Mouse (Mus musculus) stomach, embryonic 15.5 days (tissue): ENCODE measurements around the gene Prps2. TPM values are rescaled to one million over a fixed set of nuclear protein-coding genes. Genes with fewer than 3 reads are reported as not detected.

Experiments used
- ATAC-seq: fragments of 200-750 bp; cut with Nextera tagmentation; 2 replicates; pipeline ENCODE4 v1.8.0; 2017; ENCODE audit warnings: low read depth, moderate number of reproducible peaks, moderate TSS enrichment; ENCODE audit not compliant: insufficient read depth, low FRiP score
- H3K27ac ChIP-seq: fragments of 300-500 bp; sonication (generic); 2 replicates; pipeline ENCODE4 v1.5.1; 2015; ENCODE audit warnings: mild to moderate bottlenecking, inconsistent platforms
- H3K27me3 ChIP-seq: fragments of 300-500 bp; sonication (generic); replicated peaks from 2 replicates; pipeline ENCODE4 v1.6.1; 2015; ENCODE audit warnings: inconsistent platforms
- H3K36me3 ChIP-seq: fragments of 300-500 bp; sonication (generic); 2 replicates; pipeline ENCODE4 v1.6.1; 2015; ENCODE audit warnings: inconsistent platforms
- H3K4me1 ChIP-seq: fragments of 300-500 bp; sonication (generic); 2 replicates; pipeline ENCODE4 v1.6.1; 2015; ENCODE audit warnings: inconsistent platforms
- H3K4me2 ChIP-seq: fragments of 300-500 bp; sonication (generic); 2 replicates; pipeline ENCODE4 v1.6.1; 2015; ENCODE audit warnings: mild to moderate bottlenecking, inconsistent platforms
- H3K4me3 ChIP-seq: fragments of 300-500 bp; sonication (generic); replicated peaks from 2 replicates; pipeline ENCODE4 v1.5.1; 2015; ENCODE audit warnings: inconsistent platforms
- H3K9ac ChIP-seq: fragments of 300-500 bp; sonication (generic); 2 replicates; pipeline ENCODE4 v1.6.1; 2015; ENCODE audit warnings: inconsistent platforms
- H3K9me3 ChIP-seq: fragments of 300-500 bp; sonication (generic); 2 replicates; pipeline ENCODE4 v1.6.1; 2016; ENCODE audit warnings: inconsistent platforms
- WGBS: fragments of 180-500 bp; shearing (Covaris S2); methylation state at CpG from one replicate; pipeline ENCODE4 v1.1.7; 2015; 5-methylcytosine and 5-hydroxymethylcytosine counted together
- polyA plus RNA-seq: library from polyadenylated mRNA; unstranded; fragments of >200 nt; fragmentation: Nextera tagmentation; extraction: Ambion mirVana; gene quantifications from 2 replicates; pipeline ENCODE4 v1.2.1, GENCODE M21; 2015

Prps2 gene
- polyA plus RNA-seq, 1 experiment from 2014 or later, result 29.7 TPM

DNA sequence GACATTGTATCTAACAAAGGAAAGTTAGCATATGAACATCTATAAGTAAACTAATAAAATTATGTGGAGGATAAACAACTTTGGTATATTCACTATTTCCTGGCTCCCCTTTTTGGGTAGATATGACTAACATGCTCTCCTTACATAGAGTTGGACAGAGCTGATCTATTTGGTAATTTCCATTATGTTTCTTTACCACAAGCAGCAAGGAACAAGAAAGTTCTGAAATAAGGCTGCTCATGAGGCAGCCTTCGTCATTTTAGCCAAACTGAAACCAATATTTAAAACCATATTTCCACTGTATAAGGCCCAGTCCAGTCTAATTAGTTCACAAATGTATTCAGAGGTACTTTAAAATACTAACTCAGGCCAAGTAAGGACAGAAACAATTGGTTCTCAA is 36.1 kb downstream of the Prps2 start:
- Histone ChIP-seq H3K4me1 (no peaks in the 10 kb centered on the region), H3K27me3 (no peaks in the 10 kb centered on the region), H3K27ac (no peak overlapping the region), H3K36me3 (no peaks in the 10 kb centered on the region), H3K4me2 (no peak overlapping the region), H3K9me3 (no peaks in the 10 kb centered on the region), H3K9ac (no peak overlapping the region), H3K4me3 (no peak overlapping the region)
- 73% methylated on average over 1 of the region's 1 CpGs for WGBS
- ATAC-seq, result no peak

DNA sequence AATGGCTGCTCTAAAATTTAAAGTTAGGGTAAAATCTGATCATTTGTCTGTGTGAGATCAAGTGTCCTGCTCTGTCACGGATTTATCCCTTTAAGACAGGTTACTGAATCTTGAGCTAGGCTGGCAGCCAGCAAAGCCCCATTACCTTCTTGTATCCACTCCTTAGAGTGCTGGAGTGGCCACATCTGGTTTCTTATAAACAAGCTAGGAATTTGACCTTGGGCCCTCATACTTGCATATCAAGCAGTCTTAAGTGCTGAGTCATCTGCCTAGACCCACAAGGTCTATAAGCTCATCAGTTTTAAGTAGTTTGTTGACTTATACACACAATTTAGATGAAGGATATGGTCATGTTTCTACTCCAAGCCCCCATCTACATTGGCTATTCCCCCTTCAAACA is 38.2 kb downstream of the Prps2 start:
- Histone ChIP-seq H3K27me3 (no peaks in the 10 kb centered on the region), H3K9ac (no peak overlapping the region), H3K4me2 (no peak overlapping the region), H3K36me3 (no peaks in the 10 kb centered on the region), H3K4me3 (no peak overlapping the region), H3K9me3 (no peaks in the 10 kb centered on the region), H3K4me1 (no peaks in the 10 kb centered on the region), H3K27ac (no peak overlapping the region)
- 63% methylated on average over 1 of the region's 1 CpGs for WGBS
- ATAC-seq, result no peak

DNA sequence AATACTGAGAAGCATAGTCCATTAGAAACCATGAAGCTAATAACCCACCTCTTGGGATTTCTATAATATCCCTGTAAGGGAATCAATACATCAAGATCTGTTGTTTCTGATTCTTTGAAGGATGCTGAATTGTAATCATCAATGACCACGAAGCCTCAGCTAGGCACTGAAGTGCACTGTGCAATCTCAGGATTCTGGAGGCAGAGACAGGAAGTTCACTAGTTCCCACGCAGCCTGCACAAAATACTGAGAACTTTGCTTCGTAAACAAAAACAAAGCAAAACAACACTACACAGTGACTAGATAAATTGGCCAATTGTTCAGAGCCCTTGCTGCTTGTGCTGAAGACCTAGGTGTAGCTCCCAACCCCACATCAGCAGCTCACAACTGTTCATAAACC is 40.7 kb downstream of the Prps2 start:
- no peak for ATAC-seq
- Histone ChIP-seq H3K4me3 (no peak overlapping the region), H3K27ac (no peak overlapping the region), H3K36me3 (no peaks in the 10 kb centered on the region), H3K27me3 (no peaks in the 10 kb centered on the region), H3K4me1 (no peaks in the 10 kb centered on the region), H3K9me3 (no peaks in the 10 kb centered on the region), H3K4me2 (no peak overlapping the region), H3K9ac (no peak overlapping the region)
- WGBS, result 77% methylated on average over 3 of the region's 3 CpGs

DNA sequence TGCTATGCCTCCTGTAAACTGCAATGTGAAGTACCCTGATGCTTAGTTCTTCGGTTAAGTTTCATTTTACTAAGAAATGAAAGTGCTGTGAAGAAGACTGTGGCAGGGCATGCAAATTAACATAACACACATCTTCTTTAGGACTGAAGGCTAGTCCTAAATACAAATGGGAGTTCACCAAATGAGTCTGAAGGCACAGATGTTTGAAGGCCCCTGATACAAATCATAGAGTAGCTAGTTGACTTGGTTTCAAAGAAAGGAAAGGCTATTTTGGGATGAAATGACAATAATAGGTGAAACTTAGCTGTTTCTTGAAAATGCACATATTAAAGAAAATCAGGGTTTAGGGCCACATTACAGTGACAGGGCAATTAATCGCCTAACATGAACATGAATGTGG is 42.4 kb downstream of the Prps2 start:
- no peak for ATAC-seq
- H3K4me2 ChIP-seq, result no peak overlapping the region
- no peaks in the 10 kb centered on the region for H3K27me3 ChIP-seq
- H3K27ac ChIP-seq, result no peak overlapping the region
- H3K9me3 ChIP-seq, result no peaks in the 10 kb centered on the region
- no peak overlapping the region for H3K4me3 ChIP-seq
- no peaks in the 10 kb centered on the region for H3K36me3 ChIP-seq
- H3K4me1 ChIP-seq, result no peaks in the 10 kb centered on the region
- no peak overlapping the region for H3K9ac ChIP-seq
- WGBS, result 95% methylated on average over 2 of the region's 2 CpGs

DNA sequence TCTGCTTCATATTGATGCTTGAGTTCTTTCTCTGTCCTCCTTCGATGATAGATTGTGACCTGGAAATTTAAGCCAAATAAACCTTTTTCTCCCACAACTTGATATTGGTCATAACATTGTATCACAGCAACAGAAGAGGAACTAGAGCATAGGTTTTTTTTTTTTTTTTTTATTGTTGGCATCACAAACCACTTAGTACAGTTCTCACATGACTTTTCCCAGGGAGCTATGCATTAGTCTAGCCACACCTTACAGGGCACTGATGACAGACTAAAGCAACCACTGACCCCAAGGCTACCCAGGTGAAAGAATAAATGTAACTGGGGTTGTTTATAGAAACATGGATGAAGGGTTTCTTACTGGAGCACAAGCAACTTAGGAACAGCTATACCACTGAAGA is 44.6 kb downstream of the Prps2 start:
- Histone ChIP-seq H3K36me3 (no peaks in the 10 kb centered on the region), H3K4me3 (no peak overlapping the region), H3K27me3 (no peaks in the 10 kb centered on the region), H3K4me2 (no peak overlapping the region), H3K4me1 (no peaks in the 10 kb centered on the region), H3K9ac (no peak overlapping the region), H3K27ac (no peak overlapping the region), H3K9me3 (no peaks in the 10 kb centered on the region)
- no peak for ATAC-seq
- 77% methylated on average over 1 of the region's 1 CpGs for WGBS

DNA sequence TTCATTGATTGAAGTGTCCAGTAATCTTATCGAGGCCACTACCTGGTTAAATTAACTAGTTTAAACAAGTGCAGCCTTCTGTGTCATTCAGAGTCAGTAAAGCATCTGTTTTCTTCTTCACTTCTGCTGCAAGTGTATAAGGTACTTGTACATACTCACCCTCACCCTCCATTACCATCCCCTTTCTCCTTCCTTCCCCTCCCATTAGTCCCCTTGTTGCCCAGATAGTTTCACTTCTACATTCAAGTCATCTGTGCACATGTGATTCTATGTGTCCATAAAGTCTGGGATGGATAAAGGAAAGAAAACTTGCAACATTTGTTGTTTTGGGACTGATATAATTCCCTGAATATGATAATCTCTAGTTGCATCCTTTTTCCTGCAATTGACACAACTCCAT is 48.0 kb downstream of the Prps2 start:
- H3K9me3 ChIP-seq, result no peaks in the 10 kb centered on the region
- 93% methylated on average over 1 of the region's 1 CpGs for WGBS

DNA sequence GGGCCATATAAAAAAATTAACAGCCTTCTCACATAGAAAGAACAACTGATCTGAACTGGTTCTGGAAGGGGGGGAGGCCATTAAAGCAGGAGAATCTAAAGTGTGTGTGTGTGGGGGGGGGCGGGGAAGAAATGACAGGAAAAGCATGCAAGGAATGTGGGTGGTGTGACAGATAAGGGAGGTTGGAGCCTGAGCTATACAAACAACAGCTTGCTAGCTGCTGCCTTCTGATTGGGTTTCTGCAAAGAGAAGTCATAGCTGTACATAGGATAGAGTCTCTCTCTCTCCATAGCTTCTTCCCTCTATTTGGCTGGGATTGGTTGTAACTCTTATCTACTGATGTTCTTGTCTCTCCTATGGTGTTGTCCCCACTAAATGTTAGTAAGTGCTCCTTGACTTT is 49.9 kb downstream of the Prps2 start:
- ATAC-seq, result no peak
- H3K9ac ChIP-seq, result no peak overlapping the region
- H3K36me3 ChIP-seq, result no peaks in the 10 kb centered on the region
- H3K4me2 ChIP-seq, result no peak overlapping the region
- no peak overlapping the region for H3K4me3 ChIP-seq
- H3K27ac ChIP-seq, result no peak overlapping the region
- WGBS, result 55% methylated on average over 1 of the region's 1 CpGs
- H3K27me3 ChIP-seq, result no peaks in the 10 kb centered on the region
- no peaks in the 10 kb centered on the region for H3K4me1 ChIP-seq
- no peaks in the 10 kb centered on the region for H3K9me3 ChIP-seq

More for the DNA sequence above, 48.0 kb downstream of the Prps2 start:
- no peak for ATAC-seq
- Histone ChIP-seq H3K4me3 (no peak overlapping the region), H3K27ac (no peak overlapping the region), H3K27me3 (no peaks in the 10 kb centered on the region), H3K9ac (no peak overlapping the region), H3K4me1 (no peaks in the 10 kb centered on the region), H3K4me2 (no peak overlapping the region), H3K36me3 (no peaks in the 10 kb centered on the region)

DNA sequence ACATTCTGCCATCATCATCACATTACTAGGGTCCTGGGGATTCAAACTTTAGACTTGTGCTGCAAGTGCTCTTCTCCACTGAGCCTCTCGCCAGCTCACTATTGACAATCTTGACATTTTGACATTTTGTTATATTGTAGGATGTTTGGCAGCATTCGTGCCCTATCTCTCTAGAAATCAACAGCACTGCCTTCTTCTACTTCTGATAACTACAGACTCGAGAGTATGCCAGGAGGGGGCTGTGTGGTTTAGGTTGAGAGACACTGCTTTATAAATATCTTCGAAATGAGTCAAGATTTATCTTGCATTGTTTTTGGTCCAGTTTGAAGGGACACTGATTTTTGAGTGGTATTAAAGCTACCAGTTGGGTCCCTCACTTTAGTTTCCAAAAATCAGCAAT is 51.6 kb downstream of the Prps2 start:
- no peaks in the 10 kb centered on the region for H3K9me3 ChIP-seq
- WGBS, result 59% methylated on average over 4 of the region's 4 CpGs
- no peak for ATAC-seq
- H3K4me2 ChIP-seq, result no peak overlapping the region
- no peak overlapping the region for H3K9ac ChIP-seq
- no peak overlapping the region for H3K4me3 ChIP-seq
- H3K4me1 ChIP-seq, result no peaks in the 10 kb centered on the region
- H3K36me3 ChIP-seq, result no peaks in the 10 kb centered on the region
- H3K27ac ChIP-seq, result no peak overlapping the region
- no peaks in the 10 kb centered on the region for H3K27me3 ChIP-seq

DNA sequence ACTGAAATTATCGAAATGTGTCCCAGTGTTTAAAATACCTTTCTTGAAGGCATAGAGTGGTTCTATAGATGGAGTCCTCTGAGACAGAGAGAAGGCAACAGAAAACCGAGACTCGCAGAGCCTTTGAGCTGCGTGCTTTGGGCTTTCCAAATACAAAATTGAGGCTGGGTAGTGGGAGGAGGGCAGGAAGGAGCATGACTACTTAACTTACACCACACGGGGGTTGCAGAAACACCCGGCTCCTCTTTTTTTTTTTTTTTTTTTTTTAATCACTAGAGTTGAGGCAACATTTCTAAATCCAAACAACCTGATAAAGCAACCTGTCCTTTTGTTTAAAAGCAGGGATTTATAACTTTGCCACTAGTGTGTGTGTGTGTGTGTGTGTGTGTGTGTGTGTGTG is 52.1 kb downstream of the Prps2 start, which contains the start of gene Tlr7:
Gene Tlr7, minus strand, starts transcription at position 160 of the 400 bp plus-strand sequence.
- Histone ChIP-seq H3K4me2 (no peak within 1 kb of the TSS), H3K4me1 (no peaks in the 10 kb centered on the region), H3K36me3 (no peaks in the 10 kb centered on the region), H3K27ac (no peak within 1 kb of the TSS), H3K9me3 (no peaks in the 10 kb centered on the region), H3K4me3 (no peak within 1 kb of the TSS), H3K9ac (no peak within 1 kb of the TSS), H3K27me3 (no peaks in the 10 kb centered on the region)
- 69% methylated on average over 6 of the region's 6 CpGs for WGBS
- ATAC-seq, result no peak

DNA sequence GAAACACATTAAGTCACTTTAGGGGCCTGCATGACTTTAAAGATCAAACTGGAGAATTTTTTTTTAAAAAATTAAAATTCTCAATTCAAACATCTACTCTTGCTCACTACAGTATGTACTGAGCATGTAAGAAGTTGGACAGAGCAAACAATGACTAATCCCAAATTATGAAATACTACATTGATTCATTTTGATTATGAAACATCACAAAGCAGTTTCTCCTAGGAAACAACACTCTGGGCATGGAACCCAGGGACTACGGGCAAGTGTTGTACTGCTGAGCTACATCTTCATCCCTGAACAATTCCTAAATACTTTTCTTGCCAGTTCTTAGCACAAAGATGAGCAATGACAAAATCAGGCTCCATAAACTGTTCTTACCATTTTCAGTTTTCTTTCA is 52.9 kb downstream of the Prps2 start:
- 82% methylated on average over 1 of the region's 1 CpGs for WGBS
- no peaks in the 10 kb centered on the region for H3K27me3 ChIP-seq
- ATAC-seq, result no peak
- H3K4me1 ChIP-seq, result no peaks in the 10 kb centered on the region
- H3K27ac ChIP-seq, result no peak overlapping the region
- no peaks in the 10 kb centered on the region for H3K36me3 ChIP-seq
- H3K9ac ChIP-seq, result no peak overlapping the region
- H3K4me2 ChIP-seq, result no peak overlapping the region
- no peak overlapping the region for H3K4me3 ChIP-seq
- no peaks in the 10 kb centered on the region for H3K9me3 ChIP-seq

DNA sequence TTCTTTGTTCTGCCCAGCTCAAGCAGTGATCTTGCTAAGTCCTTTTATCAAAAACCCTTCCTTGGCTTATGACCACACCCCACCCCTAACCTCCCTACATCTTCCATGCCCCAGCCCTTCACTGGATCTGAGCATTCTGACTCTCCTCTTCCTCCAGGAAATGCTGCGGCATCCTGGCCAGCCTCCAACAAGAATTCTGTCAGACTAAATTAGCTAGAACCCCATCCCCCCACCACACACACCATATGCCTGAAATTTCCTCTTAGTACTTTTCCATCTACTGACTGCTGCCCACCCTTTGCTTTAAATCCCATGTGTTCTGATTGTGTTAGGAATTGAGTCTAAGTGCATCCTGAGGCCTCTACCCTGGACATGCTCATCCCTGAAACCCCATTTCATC is 53.5 kb downstream of the Prps2 start:
- Histone ChIP-seq H3K4me3 (no peak overlapping the region), H3K4me2 (no peak overlapping the region), H3K4me1 (no peaks in the 10 kb centered on the region), H3K36me3 (no peaks in the 10 kb centered on the region), H3K27me3 (no peaks in the 10 kb centered on the region), H3K27ac (no peak overlapping the region), H3K9ac (no peak overlapping the region), H3K9me3 (no peaks in the 10 kb centered on the region)
- WGBS, result 75% methylated on average over 1 of the region's 1 CpGs
- no peak for ATAC-seq

DNA sequence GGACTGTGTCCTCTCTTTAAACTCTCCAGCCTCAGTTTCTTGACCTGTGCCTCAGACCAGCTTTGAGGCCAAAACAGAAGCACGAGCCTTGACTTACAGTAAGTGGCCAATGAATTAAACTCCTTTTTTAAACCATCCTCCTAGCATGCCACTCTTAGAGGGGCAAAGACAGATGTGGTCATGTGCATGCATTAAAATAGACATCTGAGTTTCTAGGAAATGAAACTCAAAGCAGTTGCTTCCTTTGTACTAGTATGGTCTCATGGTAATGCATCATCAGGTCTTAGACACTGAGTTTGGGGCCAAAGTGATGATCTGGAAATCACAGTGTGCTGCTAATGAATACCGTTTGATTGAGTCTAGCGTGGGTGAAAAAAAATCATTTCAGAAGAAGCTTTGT is 54.0 kb downstream of the Prps2 start:
- Histone ChIP-seq H3K27me3 (no peaks in the 10 kb centered on the region), H3K36me3 (no peaks in the 10 kb centered on the region), H3K4me1 (no peaks in the 10 kb centered on the region), H3K9me3 (no peaks in the 10 kb centered on the region), H3K4me2 (no peak overlapping the region), H3K9ac (no peak overlapping the region), H3K27ac (no peak overlapping the region), H3K4me3 (no peak overlapping the region)
- WGBS, result 88% methylated on average over 3 of the region's 3 CpGs
- no peak for ATAC-seq

DNA sequence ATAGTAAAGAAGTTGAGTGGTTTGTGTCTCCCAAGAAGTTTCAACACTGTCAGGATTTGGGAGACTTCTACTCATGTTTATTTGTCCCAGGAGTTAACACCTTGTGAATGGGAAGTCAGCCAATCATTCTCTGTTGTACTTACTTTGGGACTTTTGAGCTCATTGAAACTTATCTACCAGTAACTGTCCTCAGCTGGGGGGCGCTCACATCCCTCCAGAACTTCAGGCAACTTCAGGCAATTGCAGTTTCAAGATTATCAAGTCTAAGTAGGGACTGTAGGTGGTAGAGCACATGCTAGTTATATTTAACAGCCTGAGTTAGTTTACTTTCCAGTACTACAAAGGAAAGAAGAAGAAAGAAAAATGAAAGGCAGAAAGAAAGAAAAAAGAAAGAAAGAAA is 58.8 kb downstream of the Prps2 start:
- no peaks in the 10 kb centered on the region for H3K9me3 ChIP-seq
- no peaks in the 10 kb centered on the region for H3K36me3 ChIP-seq
- no peak overlapping the region for H3K4me3 ChIP-seq
- WGBS, result 56% methylated on average over 1 of the region's 1 CpGs
- H3K9ac ChIP-seq, result no peak overlapping the region
- no peaks in the 10 kb centered on the region for H3K27me3 ChIP-seq
- ATAC-seq, result no peak
- no peak overlapping the region for H3K4me2 ChIP-seq
- H3K27ac ChIP-seq, result no peak overlapping the region
- no peaks in the 10 kb centered on the region for H3K4me1 ChIP-seq
